Mouse (Mus musculus): ENCODE measurements at regions not wholly inside any gene's neighbourhood (a gene's known extent, or its start where the extent isn't known, plus 50 kb on each side); places are given as distances from the start of the nearest gene placed in this dataset.

GRCm38 (mm10) chr3:52605261-52605771 lies 337.2 kb downstream of the Foxo1 start:
- Histone ChIP-seq H3K9ac (replicated peaks) (no peak overlapping the region), H3K36me3 (replicated peaks; ENCODE audit: insufficient read depth, low read length) (no peaks in the 10 kb centered on the region), H3K4me2 (ENCODE audit: low read depth, low read length) (no peak overlapping the region), H3K4me3 (ENCODE audit: low read depth, low read length) (no peak overlapping the region), H3K27ac (ENCODE audit: low read depth) (no peak overlapping the region), H3K9me3 (ENCODE audit: low read length) (no peaks in the 10 kb centered on the region), H3K27me3 (ENCODE audit: insufficient read depth, low read length) (no peaks in the 10 kb centered on the region), H3K4me1 (ENCODE audit: insufficient read depth) (peaks cover under 1% of the 10 kb centered on the region; the same call in 1 of the 2 replicates)
- DNase-seq, result no peak
- 0 out of 2 replicates have a peak, but pooled peaks have one; percentile 19 for ATAC-seq
- WGBS (ENCODE audit: insufficient replicate concordance), result 75% methylated on average over 6 of the region's 6 CpGs
- TF ChIP-seq EP300 (IDR thresholded peaks at IDR 0.05; ENCODE audit: low read depth) (no peak), CTCF (IDR thresholded peaks at IDR 0.05; ENCODE audit: low read depth) (no peak)

GRCm38 (mm10) chr3:52603244-52603704 lies 335.1 kb downstream of the Foxo1 start:
- Histone ChIP-seq H3K4me1 (ENCODE audit: insufficient read depth) (peaks cover 3% of the 10 kb centered on the region; the same call in 1 of the 2 replicates), H3K4me3 (ENCODE audit: low read depth, low read length) (no peak overlapping the region), H3K27ac (ENCODE audit: low read depth) (no peak overlapping the region), H3K9ac (replicated peaks) (no peak overlapping the region), H3K27me3 (ENCODE audit: insufficient read depth, low read length) (no peaks in the 10 kb centered on the region), H3K36me3 (replicated peaks; ENCODE audit: insufficient read depth, low read length) (no peaks in the 10 kb centered on the region), H3K9me3 (ENCODE audit: low read length) (no peaks in the 10 kb centered on the region), H3K4me2 (ENCODE audit: low read depth, low read length) (no peak overlapping the region)
- TF ChIP-seq CTCF (IDR thresholded peaks at IDR 0.05; ENCODE audit: low read depth), result no peak
- no peak for TF ChIP-seq EP300 (IDR thresholded peaks at IDR 0.05; ENCODE audit: low read depth)
- ATAC-seq, result no peak
- DNase-seq, result no peak
- 73% methylated on average over 8 of the region's 8 CpGs for WGBS (ENCODE audit: insufficient replicate concordance)

GRCm38 (mm10) chr3:52601011-52601745 lies 333.0 kb downstream of the Foxo1 start:
- Histone ChIP-seq H3K27me3 (ENCODE audit: insufficient read depth, low read length) (no peaks in the 10 kb centered on the region), H3K9ac (replicated peaks) (no peak overlapping the region), H3K4me1 (ENCODE audit: insufficient read depth) (peaks cover 3% of the 10 kb centered on the region; the same call in 1 of the 2 replicates), H3K36me3 (replicated peaks; ENCODE audit: insufficient read depth, low read length) (no peaks in the 10 kb centered on the region), H3K4me3 (ENCODE audit: low read depth, low read length) (no peak overlapping the region), H3K4me2 (ENCODE audit: low read depth, low read length) (no peak overlapping the region; the same call in 1 of the 2 replicates), H3K27ac (ENCODE audit: low read depth) (peak overlapping the region; percentile 80), H3K9me3 (ENCODE audit: low read length) (no peaks in the 10 kb centered on the region)
- 73% methylated on average over 21 of the region's 21 CpGs for WGBS (ENCODE audit: insufficient replicate concordance)
- ATAC-seq (peak; percentile 88), DNase-seq (peak; percentile 76)
- TF ChIP-seq EP300 (IDR thresholded peaks at IDR 0.05; ENCODE audit: low read depth), result peak; percentile 84
- TF ChIP-seq CTCF (IDR thresholded peaks at IDR 0.05; ENCODE audit: low read depth), result no peak

GRCm38 (mm10) chr3:52600581-52600980 lies 332.4 kb downstream of the Foxo1 start:
- TF ChIP-seq CTCF (IDR thresholded peaks at IDR 0.05; ENCODE audit: low read depth) (no peak), EP300 (IDR thresholded peaks at IDR 0.05; ENCODE audit: low read depth) (no peak; the same call in 1 of the 2 replicates)
- Histone ChIP-seq H3K27me3 (ENCODE audit: insufficient read depth, low read length) (no peaks in the 10 kb centered on the region), H3K27ac (ENCODE audit: low read depth) (peak overlapping the region; percentile 80), H3K9me3 (ENCODE audit: low read length) (no peaks in the 10 kb centered on the region), H3K4me2 (ENCODE audit: low read depth, low read length) (no peak overlapping the region), H3K4me1 (ENCODE audit: insufficient read depth) (peaks cover 3% of the 10 kb centered on the region; the same call in 1 of the 2 replicates), H3K9ac (replicated peaks) (no peak overlapping the region), H3K36me3 (replicated peaks; ENCODE audit: insufficient read depth, low read length) (no peaks in the 10 kb centered on the region), H3K4me3 (ENCODE audit: low read depth, low read length) (no peak overlapping the region)
- ATAC-seq (peak; percentile 78), DNase-seq (peak; percentile 20)
- WGBS (ENCODE audit: insufficient replicate concordance), result 81% methylated on average over 13 of the region's 13 CpGs

GRCm38 (mm10) chr3:52600146-52600545 lies 332.0 kb downstream of the Foxo1 start:
- no peak for TF ChIP-seq EP300 (IDR thresholded peaks at IDR 0.05; ENCODE audit: low read depth)
- no peak for TF ChIP-seq CTCF (IDR thresholded peaks at IDR 0.05; ENCODE audit: low read depth)
- no peaks in the 10 kb centered on the region for H3K36me3 ChIP-seq (replicated peaks; ENCODE audit: insufficient read depth, low read length)
- no peak for DNase-seq
- H3K4me1 ChIP-seq (ENCODE audit: insufficient read depth), result peaks cover 3% of the 10 kb centered on the region; the same call in 1 of the 2 replicates
- no peaks in the 10 kb centered on the region for H3K27me3 ChIP-seq (ENCODE audit: insufficient read depth, low read length)
- no peak overlapping the region for H3K9ac ChIP-seq (replicated peaks)
- ATAC-seq, result no peak
- no peak overlapping the region for H3K4me3 ChIP-seq (ENCODE audit: low read depth, low read length)
- H3K27ac ChIP-seq (ENCODE audit: low read depth), result peak overlapping the region; percentile 80
- no peak overlapping the region for H3K4me2 ChIP-seq (ENCODE audit: low read depth, low read length)
- no peaks in the 10 kb centered on the region for H3K9me3 ChIP-seq (ENCODE audit: low read length)
- WGBS (ENCODE audit: insufficient replicate concordance), result 76% methylated on average over 4 of the region's 4 CpGs

GRCm38 (mm10) chr3:52586418-52586817 lies 318.3 kb downstream of the Foxo1 start:
- Histone ChIP-seq H3K27me3 (ENCODE audit: insufficient read depth, low read length) (no peaks in the 10 kb centered on the region), H3K4me1 (ENCODE audit: insufficient read depth) (no peaks in the 10 kb centered on the region), H3K4me3 (ENCODE audit: low read depth, low read length) (no peak overlapping the region), H3K4me2 (ENCODE audit: low read depth, low read length) (no peak overlapping the region), H3K9ac (replicated peaks) (no peak overlapping the region), H3K36me3 (replicated peaks; ENCODE audit: insufficient read depth, low read length) (no peaks in the 10 kb centered on the region), H3K9me3 (ENCODE audit: low read length) (no peaks in the 10 kb centered on the region), H3K27ac (ENCODE audit: low read depth) (no peak overlapping the region)
- TF ChIP-seq EP300 (IDR thresholded peaks at IDR 0.05; ENCODE audit: low read depth), result no peak
- no peak for TF ChIP-seq CTCF (IDR thresholded peaks at IDR 0.05; ENCODE audit: low read depth)
- 86% methylated on average over 4 of the region's 4 CpGs for WGBS (ENCODE audit: insufficient replicate concordance)
- DNase-seq, result no peak
- ATAC-seq, result no peak

All from liver, postnatal 0 days (tissue).